Mouse (Mus musculus) forebrain, embryonic 12.5 days (tissue): ENCODE measurements around the gene Ddost. TPM values are rescaled to one million over a fixed set of nuclear protein-coding genes. Genes with fewer than 3 reads are reported as not detected.
"Not testable (repeated sequence)": the region's sequence is repeated elsewhere in the genome, so short reads cannot be mapped to it uniquely, and the experiment has no call there.

Experiments
- ATAC-seq: fragments of 200-750 bp; cut with Nextera tagmentation; 2 replicates; pipeline ENCODE4 v1.8.0; 2017; ENCODE audit warnings: moderate TSS enrichment; ENCODE audit not compliant: low FRiP score
- H3K27ac ChIP-seq: fragments of 300-500 bp; sonication (generic); 2 replicates; pipeline ENCODE4 v1.5.1; 2016; ENCODE audit warnings: mild to moderate bottlenecking
- H3K27me3 ChIP-seq: fragments of 300-500 bp; sonication (generic); 2 replicates; pipeline ENCODE4 v1.6.1; 2016; ENCODE audit warnings: mild to moderate bottlenecking
- H3K36me3 ChIP-seq: fragments of 300-500 bp; sonication (generic); replicated peaks from 2 replicates; pipeline ENCODE4 v1.6.1; 2016; ENCODE audit warnings: mild to moderate bottlenecking
- H3K4me1 ChIP-seq: fragments of 300-500 bp; sonication (generic); 2 replicates; pipeline ENCODE4 v1.6.1; 2016
- H3K4me2 ChIP-seq: fragments of 300-500 bp; sonication (generic); 2 replicates; pipeline ENCODE4 v1.6.1; 2016; ENCODE audit warnings: mild to moderate bottlenecking, moderate library complexity
- H3K4me3 ChIP-seq: fragments of 300-500 bp; sonication (generic); replicated peaks from 2 replicates; pipeline ENCODE4 v1.5.1; 2016; ENCODE audit warnings: mild to moderate bottlenecking
- H3K9ac ChIP-seq: fragments of 300-500 bp; sonication (generic); 2 replicates; pipeline ENCODE4 v1.6.1; 2016; ENCODE audit warnings: mild to moderate bottlenecking
- H3K9me3 ChIP-seq: fragments of 300-500 bp; sonication (generic); 2 replicates; pipeline ENCODE4 v1.6.1; 2016
- WGBS: fragments of 180-500 bp; shearing (Covaris S2); methylation state at CpG from one replicate; pipeline ENCODE4 v1.1.7; 2016; 5-methylcytosine and 5-hydroxymethylcytosine counted together
- polyA plus RNA-seq: library from polyadenylated mRNA; unstranded; fragments of >200 nt; fragmentation: Nextera tagmentation; extraction: Ambion mirVana; gene quantifications from 2 replicates; pipeline ENCODE4 v1.2.1, GENCODE M21; 2016

The Ddost gene
- polyA plus RNA-seq, 1 experiment from 2014 or later, result 209 TPM

GRCm38 (mm10) chr4:138327155-138327554, 22.6 kb downstream of the Ddost start:
- peaks cover 26% of the 10 kb centered on the region for H3K4me1 ChIP-seq
- not testable (repeated sequence) for ATAC-seq, H3K4me2 ChIP-seq, H3K36me3 ChIP-seq, H3K27ac ChIP-seq, H3K9me3 ChIP-seq, H3K9ac ChIP-seq, H3K27me3 ChIP-seq, H3K4me3 ChIP-seq
- 59% methylated on average over 8 of the region's 12 CpGs for WGBS

GRCm38 (mm10) chr4:138327891-138328470, 23.5 kb downstream of the Ddost start:
- no peak overlapping the region for H3K27ac ChIP-seq
- H3K36me3 ChIP-seq, result no peaks in the 10 kb centered on the region
- WGBS, result 75% methylated on average over 7 of the region's 7 CpGs

GRCm38 (mm10) chr4:138330264-138330671, 25.7 kb downstream of the Ddost start:
- H3K27ac ChIP-seq, result no peak overlapping the region
- no peak overlapping the region for H3K4me3 ChIP-seq
- H3K27me3 ChIP-seq, result peaks cover 5% of the 10 kb centered on the region; the same call in 1 of the 2 replicates
- no peak overlapping the region for H3K9ac ChIP-seq
- H3K4me2 ChIP-seq, result 0 out of 2 replicates have a peak overlapping the region, but pooled peaks have one; percentile 10
- H3K4me1 ChIP-seq, result peaks cover 4% of the 10 kb centered on the region; the same call in 1 of the 2 replicates
- 14% methylated on average over 15 of the region's 15 CpGs for WGBS
- H3K9me3 ChIP-seq, result no peaks in the 10 kb centered on the region
- H3K36me3 ChIP-seq, result no peaks in the 10 kb centered on the region
- no peak for ATAC-seq

More at GRCm38 (mm10) chr4:138327891-138328470, 23.5 kb downstream of the Ddost start:
- Histone ChIP-seq H3K4me2 (peak overlapping the region; percentile 48), H3K4me1 (peaks cover 18% of the 10 kb centered on the region), H3K9me3 (no peaks in the 10 kb centered on the region), H3K4me3 (peak overlapping the region; percentile 25), H3K9ac (no peak overlapping the region), H3K27me3 (peaks cover 5% of the 10 kb centered on the region; the same call in 1 of the 2 replicates)
- ATAC-seq, result no peak

- Histone ChIP-seq H3K27ac (no peak overlapping the region), H3K4me2 (no peak overlapping the region), H3K4me1 (peaks cover 4% of the 10 kb centered on the region; the same call in 1 of the 2 replicates), H3K27me3 (peaks cover 5% of the 10 kb centered on the region; the same call in 1 of the 2 replicates), H3K36me3 (no peaks in the 10 kb centered on the region), H3K4me3 (no peak overlapping the region), H3K9me3 (no peaks in the 10 kb centered on the region), H3K9ac (no peak overlapping the region)
- ATAC-seq, result no peak
- 83% methylated on average over 9 of the region's 9 CpGs for WGBS
Measured at GRCm38 (mm10) chr4:138331647-138332046, 27.1 kb downstream of the Ddost start.

GRCm38 (mm10) chr4:138333135-138333534, 28.6 kb downstream of the Ddost start:
- 89% methylated on average over 4 of the region's 4 CpGs for WGBS

GRCm38 (mm10) chr4:138335036-138335435, 30.5 kb downstream of the Ddost start:
- 84% methylated on average over 12 of the region's 12 CpGs for WGBS
- peaks cover 5% of the 10 kb centered on the region; the same call in 1 of the 2 replicates for H3K27me3 ChIP-seq
- H3K9me3 ChIP-seq, result no peaks in the 10 kb centered on the region
- H3K4me3 ChIP-seq, result no peak overlapping the region
- H3K4me1 ChIP-seq, result no peaks in the 10 kb centered on the region
- no peaks in the 10 kb centered on the region for H3K36me3 ChIP-seq
- no peak overlapping the region for H3K4me2 ChIP-seq
- ATAC-seq, result no peak
- H3K9ac ChIP-seq, result no peak overlapping the region
- H3K27ac ChIP-seq, result no peak overlapping the region

More at GRCm38 (mm10) chr4:138333135-138333534, 28.6 kb downstream of the Ddost start:
- no peaks in the 10 kb centered on the region for H3K36me3 ChIP-seq
- peaks cover 5% of the 10 kb centered on the region; the same call in 1 of the 2 replicates for H3K27me3 ChIP-seq
- H3K27ac ChIP-seq, result no peak overlapping the region
- peaks cover under 1% of the 10 kb centered on the region; the same call in 1 of the 2 replicates for H3K4me1 ChIP-seq
- H3K4me3 ChIP-seq, result no peak overlapping the region
- no peak for ATAC-seq
- H3K9ac ChIP-seq, result no peak overlapping the region
- no peak overlapping the region for H3K4me2 ChIP-seq
- H3K9me3 ChIP-seq, result no peaks in the 10 kb centered on the region

- Histone ChIP-seq H3K4me2 (no peak overlapping the region), H3K4me3 (no peak overlapping the region), H3K27me3 (peaks cover 5% of the 10 kb centered on the region; the same call in 1 of the 2 replicates), H3K27ac (no peak overlapping the region), H3K4me1 (no peaks in the 10 kb centered on the region), H3K9me3 (no peaks in the 10 kb centered on the region), H3K36me3 (no peaks in the 10 kb centered on the region), H3K9ac (no peak overlapping the region)
- WGBS, result 84% methylated on average over 6 of the region's 6 CpGs
- no peak for ATAC-seq
Measured at GRCm38 (mm10) chr4:138335648-138336047, 31.1 kb downstream of the Ddost start.

GRCm38 (mm10) chr4:138336876-138337275, 32.3 kb downstream of the Ddost start:
- Histone ChIP-seq H3K4me2 (no peak overlapping the region), H3K4me1 (no peaks in the 10 kb centered on the region), H3K4me3 (no peak overlapping the region), H3K9me3 (no peaks in the 10 kb centered on the region), H3K36me3 (no peaks in the 10 kb centered on the region), H3K27ac (no peak overlapping the region), H3K27me3 (0 out of 2 replicates have a peak, but pooled peaks cover 4% of the 10 kb centered on the region), H3K9ac (no peak overlapping the region)
- 80% methylated on average over 5 of the region's 5 CpGs for WGBS
- ATAC-seq, result no peak

GRCm38 (mm10) chr4:138337341-138337740, 32.8 kb downstream of the Ddost start:
- no peak overlapping the region for H3K27ac ChIP-seq
- H3K9me3 ChIP-seq, result no peaks in the 10 kb centered on the region
- WGBS, result 85% methylated on average over 9 of the region's 9 CpGs
- H3K9ac ChIP-seq, result no peak overlapping the region
- H3K4me3 ChIP-seq, result no peak overlapping the region
- H3K27me3 ChIP-seq, result 0 out of 2 replicates have a peak, but pooled peaks cover 4% of the 10 kb centered on the region
- ATAC-seq, result no peak
- H3K4me1 ChIP-seq, result no peaks in the 10 kb centered on the region
- no peak overlapping the region for H3K4me2 ChIP-seq
- H3K36me3 ChIP-seq, result no peaks in the 10 kb centered on the region

- Histone ChIP-seq H3K27ac (no peak overlapping the region), H3K4me3 (no peak overlapping the region), H3K27me3 (0 out of 2 replicates have a peak, but pooled peaks cover 4% of the 10 kb centered on the region), H3K9ac (no peak overlapping the region), H3K4me2 (no peak overlapping the region), H3K4me1 (peaks cover 3% of the 10 kb centered on the region; the same call in 1 of the 2 replicates), H3K9me3 (no peaks in the 10 kb centered on the region), H3K36me3 (no peaks in the 10 kb centered on the region)
- 28% methylated on average over 4 of the region's 4 CpGs for WGBS
- ATAC-seq, result no peak
Measured at GRCm38 (mm10) chr4:138339963-138340362, 35.4 kb downstream of the Ddost start.

GRCm38 (mm10) chr4:138341393-138341792, 36.9 kb downstream of the Ddost start:
- no peak overlapping the region for H3K9ac ChIP-seq
- 77% methylated on average over 8 of the region's 8 CpGs for WGBS
- no peaks in the 10 kb centered on the region for H3K9me3 ChIP-seq
- no peak overlapping the region for H3K27ac ChIP-seq
- 0 out of 2 replicates have a peak, but pooled peaks cover 4% of the 10 kb centered on the region for H3K27me3 ChIP-seq
- no peak overlapping the region for H3K4me2 ChIP-seq
- no peak for ATAC-seq
- H3K4me3 ChIP-seq, result no peak overlapping the region
- H3K36me3 ChIP-seq, result no peaks in the 10 kb centered on the region
- H3K4me1 ChIP-seq, result peaks cover 3% of the 10 kb centered on the region; the same call in 1 of the 2 replicates

- no peak overlapping the region for H3K4me2 ChIP-seq
- 86% methylated on average over 7 of the region's 7 CpGs for WGBS
- H3K27me3 ChIP-seq, result 0 out of 2 replicates have a peak, but pooled peaks cover 4% of the 10 kb centered on the region
- peaks cover 3% of the 10 kb centered on the region; the same call in 1 of the 2 replicates for H3K4me1 ChIP-seq
- no peak overlapping the region for H3K9ac ChIP-seq
- H3K9me3 ChIP-seq, result no peaks in the 10 kb centered on the region
- no peak for ATAC-seq
- H3K36me3 ChIP-seq, result no peaks in the 10 kb centered on the region
- H3K4me3 ChIP-seq, result no peak overlapping the region
- H3K27ac ChIP-seq, result no peak overlapping the region
Measured at GRCm38 (mm10) chr4:138342048-138342447, 37.5 kb downstream of the Ddost start.

- no peak overlapping the region for H3K4me3 ChIP-seq
- H3K4me2 ChIP-seq, result no peak overlapping the region
- H3K4me1 ChIP-seq, result peaks cover 3% of the 10 kb centered on the region; the same call in 1 of the 2 replicates
- H3K27me3 ChIP-seq, result 0 out of 2 replicates have a peak, but pooled peaks cover 4% of the 10 kb centered on the region
- H3K9ac ChIP-seq, result no peak overlapping the region
- H3K36me3 ChIP-seq, result no peaks in the 10 kb centered on the region
- 90% methylated on average over 6 of the region's 6 CpGs for WGBS
- no peaks in the 10 kb centered on the region for H3K9me3 ChIP-seq
- no peak overlapping the region for H3K27ac ChIP-seq
- no peak for ATAC-seq
Measured at GRCm38 (mm10) chr4:138342778-138343177, 38.2 kb downstream of the Ddost start.
